Mouse (Mus musculus): Measurements from ENCODE around the gene Spata45.
A peak's percentile ranks its signal among the peaks of the same experiment; 100 is the strongest.

Spata45 gene

DNA sequence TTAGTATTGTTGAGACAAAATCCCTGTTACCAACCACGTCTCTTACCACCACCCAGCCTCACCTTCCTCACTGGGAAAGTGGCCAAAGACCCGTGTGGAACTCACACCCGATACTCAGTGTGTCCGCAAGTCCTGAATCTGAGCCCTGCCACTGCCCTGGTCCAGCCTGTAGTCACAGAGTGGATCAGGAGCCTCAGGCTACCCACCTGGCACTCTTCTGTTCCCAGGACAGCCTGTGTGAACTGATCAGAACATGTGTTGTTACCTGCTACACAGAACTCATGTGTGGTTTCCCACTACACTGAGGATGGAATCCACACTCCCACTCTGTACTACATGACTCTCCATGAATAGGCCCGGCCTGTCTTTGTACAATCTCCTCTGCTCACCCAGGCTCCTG, 5.7 kb downstream of the Spata45 start:
- no peak for DNase-seq (ENCODE audit: extremely low spot score)

DNA sequence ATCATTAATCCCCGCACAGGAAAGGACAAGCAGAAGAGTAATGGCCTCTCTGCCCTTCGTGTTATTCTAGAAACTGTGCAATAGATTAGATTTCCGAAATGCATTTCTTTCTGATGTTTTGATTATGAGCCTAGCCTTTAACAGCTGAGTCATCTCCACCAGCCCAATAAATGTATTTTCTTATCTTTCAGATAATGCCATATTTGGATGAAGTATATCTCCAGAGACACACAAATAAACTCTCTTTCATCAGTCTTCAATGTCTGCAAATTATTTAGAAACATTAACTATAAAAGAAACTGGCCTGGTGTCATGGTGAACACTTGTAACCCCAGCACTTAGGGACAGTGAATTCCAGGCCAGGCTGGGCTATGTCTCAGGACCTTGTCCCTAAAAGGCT, 6.2 kb downstream of the Spata45 start:
- DNase-seq (ENCODE audit: extremely low spot score), result no peak

DNA sequence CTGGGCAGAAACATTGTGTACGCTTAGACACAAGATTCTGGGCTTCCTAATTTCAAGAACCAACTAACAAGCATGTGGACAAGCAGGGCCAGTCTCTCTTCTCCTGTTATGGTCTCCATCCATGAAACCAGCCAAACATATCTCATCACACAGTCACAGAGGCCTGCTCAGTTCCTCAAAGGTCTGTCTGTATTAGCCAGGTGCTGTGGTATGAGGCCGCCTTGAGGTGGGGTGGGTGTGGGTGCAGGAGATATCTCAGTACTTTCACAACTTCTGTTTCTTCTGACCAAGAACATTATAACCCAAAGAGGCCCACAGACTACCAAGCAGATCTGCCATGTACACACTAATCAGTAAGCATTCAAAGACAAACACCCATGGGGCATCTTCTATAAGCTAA, 8.8 kb downstream of the Spata45 start:
- DNase-seq (ENCODE audit: extremely low spot score), result no peak

DNA sequence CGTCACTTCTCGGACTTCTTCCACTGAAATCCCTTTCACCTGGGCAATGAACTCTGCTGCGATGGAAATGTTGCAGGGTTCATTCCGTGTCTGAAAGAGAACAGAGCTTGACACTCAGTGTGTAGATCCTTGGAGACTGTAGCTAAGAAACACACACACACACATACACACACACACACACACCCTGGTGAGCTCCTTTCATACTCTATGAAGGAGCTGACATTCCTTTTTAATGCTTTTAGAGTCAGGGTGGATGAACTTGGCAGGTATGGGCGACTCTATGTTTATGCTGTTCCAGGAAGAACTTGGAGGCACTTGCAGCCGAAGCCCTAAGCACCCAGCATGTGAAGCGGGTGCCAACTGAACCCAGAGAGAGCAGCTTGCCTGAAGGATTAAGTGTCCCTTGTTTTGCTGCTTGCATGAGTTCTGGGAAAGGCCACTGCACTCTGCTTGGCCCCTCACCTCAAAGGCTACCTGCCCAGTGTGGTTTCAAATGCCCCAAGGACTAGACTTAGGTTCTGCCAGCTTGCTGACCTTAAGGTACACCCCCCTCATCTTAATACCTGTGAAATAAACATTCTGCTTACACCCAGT, 9.9 kb downstream of the Spata45 start:
- no peak for DNase-seq (ENCODE audit: extremely low spot score)

DNA sequence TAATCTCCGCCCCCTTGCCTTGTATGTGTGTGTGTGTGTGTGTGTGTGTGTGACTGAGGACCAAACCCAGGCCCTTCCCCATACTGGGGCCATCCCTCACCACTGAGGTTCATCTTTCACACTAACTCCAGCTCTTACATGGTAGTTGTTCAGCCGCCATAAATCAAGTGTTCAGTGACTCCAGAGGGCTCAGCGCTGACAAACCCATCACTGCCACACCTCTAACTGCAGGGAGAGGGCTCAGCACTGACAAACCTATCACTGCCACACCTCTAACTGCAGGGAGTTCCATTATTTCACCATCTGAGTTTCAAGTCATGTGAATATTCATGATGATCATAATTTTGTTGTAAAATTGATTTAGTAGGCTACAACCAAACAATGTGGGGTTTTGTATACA, 17.1 kb downstream of the Spata45 start:
- DNase-seq (ENCODE audit: extremely low spot score), result no peak

DNA sequence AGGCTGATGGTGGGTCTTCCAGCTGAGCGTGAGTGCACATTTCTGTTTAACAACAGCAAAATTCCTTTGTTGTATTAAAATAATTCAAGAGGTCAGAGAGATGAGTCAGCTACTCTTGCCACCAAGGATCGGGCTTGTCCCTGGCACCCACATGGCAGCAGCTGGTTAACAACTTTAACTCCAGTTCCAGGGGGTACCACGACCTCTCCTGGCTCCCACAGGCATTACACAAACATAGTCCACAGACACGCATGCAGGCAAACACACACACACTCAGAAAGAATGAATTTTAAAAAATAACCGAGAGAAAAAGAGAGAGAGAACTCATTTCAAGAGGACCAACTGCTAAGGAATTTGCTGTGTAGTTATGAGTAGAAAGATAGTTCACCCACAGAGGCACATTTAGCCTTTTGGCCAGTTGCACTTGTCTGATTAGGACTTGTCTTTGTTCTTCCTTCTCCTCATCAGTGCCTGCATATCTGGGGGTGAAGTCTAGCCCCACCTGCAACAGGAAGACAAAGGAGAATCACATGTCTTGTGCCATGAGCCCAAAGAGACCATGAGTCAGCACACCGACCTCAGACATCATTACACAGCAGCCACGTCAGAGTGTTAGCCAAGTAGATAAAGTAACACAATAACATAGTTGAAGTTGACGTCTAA, 18.6 kb downstream of the Spata45 start:
- no peak for DNase-seq (ENCODE audit: extremely low spot score)

DNA sequence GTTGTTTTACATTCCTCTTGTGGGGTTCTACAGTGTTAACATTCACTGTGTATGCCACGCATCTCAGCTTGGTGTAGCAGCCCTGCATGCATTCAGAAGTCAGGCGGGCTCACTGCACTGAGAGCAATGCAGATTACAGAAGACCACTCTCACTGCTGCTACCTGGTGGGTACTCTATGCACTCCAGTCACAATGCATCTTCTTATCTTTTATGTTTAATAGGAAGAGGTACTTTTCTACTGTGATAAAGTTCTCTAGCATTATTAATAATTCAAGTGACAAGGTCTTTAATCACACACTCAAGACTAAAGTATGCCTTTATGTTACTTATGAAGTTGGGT, 19.1 kb downstream of the Spata45 start:
- DNase-seq (ENCODE audit: extremely low spot score), result no peak

DNA sequence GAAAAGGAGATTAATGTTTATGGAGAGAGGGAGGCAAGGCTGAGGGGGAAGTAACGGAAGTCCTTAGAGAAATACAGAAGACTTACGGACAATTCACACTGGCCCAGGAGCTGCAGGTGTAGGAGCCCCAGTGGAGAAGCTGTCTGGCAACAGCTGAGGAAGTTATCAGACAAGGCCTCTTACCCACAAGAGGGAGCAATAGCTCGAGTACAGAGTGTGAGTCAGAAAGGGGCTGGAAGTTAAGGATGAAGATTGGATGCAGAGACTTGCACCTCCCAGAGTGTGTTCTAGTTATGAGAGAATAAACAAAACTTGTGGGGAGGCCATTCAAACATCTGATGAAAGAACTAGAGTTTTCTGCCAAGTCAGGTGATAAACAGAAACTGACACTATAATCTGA, 21.0 kb downstream of the Spata45 start:
- no peak for DNase-seq (ENCODE audit: extremely low spot score)

GRCm38 (mm10) chr1:191062241-191062780, 25.9 kb downstream of the Spata45 start:
- no peak for DNase-seq (ENCODE audit: extremely low spot score)

DNA sequence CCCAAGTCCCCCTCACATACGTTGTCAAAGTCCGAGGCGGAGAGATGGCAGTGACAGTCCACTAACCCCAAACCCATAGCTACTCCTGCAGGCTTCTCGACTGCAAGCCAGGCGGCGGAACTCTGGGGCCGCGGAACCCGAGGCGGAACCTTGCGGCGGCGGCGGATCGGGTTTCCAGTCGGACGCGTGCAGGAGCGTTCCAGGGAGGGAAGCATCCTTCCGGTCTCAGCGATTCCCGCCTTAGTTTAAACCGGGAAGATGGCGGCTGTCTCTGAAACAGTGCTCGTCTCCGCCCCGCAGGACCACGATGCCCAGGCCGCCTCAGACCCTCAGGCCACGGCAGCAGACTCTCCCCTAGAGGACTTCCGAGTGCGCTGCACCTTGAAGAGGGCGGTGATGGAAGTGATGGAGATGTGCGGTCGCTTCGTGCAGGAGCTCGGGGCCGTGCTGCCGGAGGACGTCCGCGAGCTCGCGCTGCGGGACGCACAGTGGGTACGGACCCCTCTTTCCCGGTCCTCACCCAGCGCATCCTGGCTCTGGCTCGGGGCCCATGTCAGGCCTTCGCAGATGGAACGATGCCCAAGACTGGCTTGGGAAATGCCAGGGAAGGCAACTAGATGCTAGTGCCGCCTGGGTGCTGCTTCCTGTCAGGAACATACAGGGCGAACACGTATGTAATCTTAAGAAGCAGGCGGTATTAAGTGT, 26.5 kb downstream of the Spata45 start, which contains the start of the genes Tatdn3 and Nsl1:
TSS of gene Tatdn3 (minus strand) at position 152 of the 705 bp plus-strand sequence.
TSS of gene Nsl1 (plus strand) at position 232 of the 705 bp plus-strand sequence.
- peak; percentile 93 for DNase-seq (ENCODE audit: extremely low spot score)

- DNase-seq (ENCODE audit: extremely low spot score), result no peak
Measured at GRCm38 (mm10) chr1:191063700-191064099, 27.3 kb downstream of the Spata45 start.

DNA sequence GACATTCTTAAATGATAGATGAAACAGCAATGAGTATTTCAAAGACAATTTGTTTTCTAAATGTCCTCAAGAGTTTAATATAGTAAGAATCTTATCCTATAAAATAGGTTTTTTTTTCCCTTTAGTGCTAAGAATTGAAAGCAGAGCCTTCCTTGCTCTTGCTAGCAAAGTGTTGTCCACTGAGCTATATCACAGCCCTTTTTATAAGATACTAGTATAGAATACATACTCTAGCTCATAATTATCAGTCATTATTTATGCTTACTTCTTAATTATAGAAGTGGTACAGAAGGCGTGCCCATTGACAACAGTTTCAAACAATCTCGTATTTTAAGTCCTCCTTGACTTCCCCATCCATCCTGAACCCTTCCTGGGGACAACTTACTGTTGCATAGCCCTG, 28.1 kb downstream of the Spata45 start:
- no peak for DNase-seq (ENCODE audit: extremely low spot score)

DNA sequence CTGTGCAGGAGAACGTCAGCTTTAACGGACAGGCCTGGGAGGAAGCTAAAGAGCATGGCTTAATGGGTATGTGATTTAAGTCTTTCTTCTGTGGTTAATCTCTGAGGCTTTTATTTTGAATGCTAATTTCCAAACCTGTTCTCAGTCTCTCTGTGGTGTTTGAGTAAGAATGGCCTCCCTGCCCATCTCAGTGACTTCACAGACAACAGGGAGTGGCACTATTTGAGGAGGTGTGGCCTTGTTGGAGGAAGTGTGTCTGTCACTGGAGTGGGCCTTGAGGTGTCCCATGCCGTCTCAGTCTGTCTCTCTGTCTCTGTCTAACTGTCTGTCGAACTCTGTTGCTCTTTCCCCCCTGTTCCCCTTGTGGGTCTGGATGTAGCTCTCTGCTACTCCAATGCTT, 28.7 kb downstream of the Spata45 start:
- DNase-seq (ENCODE audit: extremely low spot score), result no peak

DNA sequence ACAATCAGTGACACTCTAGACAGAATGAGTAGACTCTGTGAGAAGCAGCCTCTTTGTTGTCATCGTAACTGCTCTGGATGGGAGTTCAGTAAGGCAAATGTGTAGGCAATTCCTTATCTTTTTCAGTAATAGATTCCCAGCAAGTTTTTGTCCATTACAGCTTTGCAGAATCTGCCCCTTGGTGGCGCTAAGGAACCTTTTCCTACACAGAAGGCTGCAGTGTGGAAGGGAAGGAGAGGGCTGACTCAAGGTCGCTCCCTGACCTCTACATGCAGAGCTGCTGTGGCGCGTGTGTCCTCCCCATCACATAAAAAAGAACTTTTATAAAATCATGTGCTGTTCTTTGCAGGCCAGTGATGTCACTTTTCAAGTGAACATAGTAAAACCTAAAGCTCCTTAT, 31.9 kb downstream of the Spata45 start:
- DNase-seq (ENCODE audit: extremely low spot score), result no peak

DNA sequence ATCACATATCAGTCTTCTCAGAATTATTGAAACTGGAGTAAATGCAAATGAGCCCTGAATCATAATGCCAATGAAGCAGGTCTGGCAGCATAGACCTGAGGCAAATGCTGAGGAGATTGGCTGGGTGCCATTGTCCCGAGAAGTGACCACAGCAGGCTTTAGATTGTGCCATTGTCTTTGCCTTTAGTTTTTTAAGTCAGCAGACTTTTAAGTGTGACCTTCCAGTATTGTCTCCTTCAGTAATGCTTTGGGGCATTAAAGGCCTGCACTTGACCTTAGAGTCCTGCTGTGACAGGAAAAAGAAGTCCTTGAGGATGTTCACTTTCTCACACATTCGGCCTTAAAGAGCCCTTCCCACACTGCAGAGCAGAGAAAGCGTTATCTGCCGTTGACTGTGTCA, 33.8 kb downstream of the Spata45 start:
- DNase-seq (ENCODE audit: extremely low spot score), result no peak

DNA sequence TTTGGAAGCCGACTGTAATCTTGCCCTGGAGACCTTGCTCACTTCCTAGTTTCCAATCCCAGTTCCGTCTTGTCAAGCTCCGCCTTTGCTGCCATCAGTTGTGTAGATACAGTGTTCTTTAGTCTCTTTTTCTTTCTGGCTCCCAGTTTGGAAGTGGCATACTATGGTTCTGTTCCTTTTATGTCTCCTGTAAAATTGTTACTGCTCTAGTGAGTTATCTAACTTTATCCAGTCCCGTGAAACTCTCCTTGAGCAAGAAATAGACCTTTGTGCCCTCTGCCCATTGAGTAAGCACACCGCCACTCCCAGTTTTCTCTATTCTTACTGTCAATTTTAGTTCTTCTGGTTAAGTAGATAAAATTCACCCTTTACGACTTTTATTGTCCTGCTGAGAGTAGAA, 35.2 kb downstream of the Spata45 start:
- DNase-seq (ENCODE audit: extremely low spot score), result no peak

DNA sequence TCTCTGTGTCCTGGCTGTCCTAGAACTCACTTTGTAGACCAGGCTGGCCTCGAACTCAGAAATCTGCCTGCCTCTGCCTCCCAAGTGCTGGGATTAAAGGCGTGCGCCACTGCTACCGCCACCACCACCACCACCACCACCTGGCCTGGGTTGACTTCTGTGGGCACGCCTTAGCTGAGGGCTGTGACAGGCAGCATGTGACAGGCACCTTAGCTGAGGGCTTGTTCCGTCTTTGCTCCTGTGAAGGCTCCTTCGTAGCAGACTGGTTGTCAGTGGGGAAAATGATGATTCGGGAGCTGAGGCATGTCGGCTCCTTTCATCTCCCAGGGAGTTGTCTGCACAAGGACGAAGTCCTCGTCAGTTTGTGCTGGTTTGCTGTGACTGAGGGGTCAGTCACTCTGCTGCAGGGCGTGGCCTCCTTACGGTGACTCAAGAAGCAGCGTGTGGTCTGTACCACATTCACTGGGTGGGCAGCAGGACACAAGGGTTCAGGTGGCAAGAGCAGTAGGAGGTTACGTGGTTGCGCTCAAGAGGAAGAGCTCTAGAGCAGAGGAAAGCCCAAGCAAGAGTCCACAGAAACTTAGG, 36.0 kb downstream of the Spata45 start:
- no peak for DNase-seq (ENCODE audit: extremely low spot score)

DNA sequence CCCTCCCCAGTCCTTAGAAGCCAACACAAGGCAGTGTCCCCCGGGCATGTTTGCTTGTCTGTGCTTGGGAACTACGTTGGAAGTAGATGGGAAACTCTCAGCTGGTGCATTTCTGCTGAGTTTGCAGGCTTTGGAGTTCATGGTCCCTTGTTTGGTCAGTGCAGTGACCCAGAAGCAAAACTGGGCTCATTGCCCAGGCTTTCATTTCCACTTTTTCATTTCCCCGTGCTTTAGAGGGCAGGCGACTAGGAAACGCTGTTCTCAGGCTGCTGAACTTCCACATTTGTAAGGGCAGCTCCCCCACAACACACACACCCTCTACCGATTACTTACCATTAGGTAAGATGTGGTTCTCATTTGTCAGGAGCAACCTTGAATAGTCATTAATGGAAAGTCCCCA, 36.6 kb downstream of the Spata45 start:
- DNase-seq (ENCODE audit: extremely low spot score), result no peak

DNA sequence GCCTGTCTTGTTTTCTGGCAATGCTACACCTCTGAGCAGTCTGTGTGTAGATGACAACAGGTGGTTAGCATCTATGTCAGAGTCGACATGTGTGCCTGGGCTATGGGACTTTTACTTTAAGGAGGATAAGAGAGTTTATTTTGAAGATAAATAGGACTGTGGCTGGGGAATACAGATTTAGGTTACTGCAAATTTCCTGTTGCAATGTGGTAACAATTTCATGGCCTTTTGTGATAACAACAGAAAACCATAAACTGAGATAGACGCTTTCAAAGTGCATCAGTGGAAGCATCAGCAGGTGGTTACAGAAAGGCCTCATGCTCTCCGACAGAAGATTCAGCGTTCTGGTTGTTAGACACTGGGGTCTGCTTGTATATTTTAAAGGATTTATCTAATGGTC, 37.0 kb downstream of the Spata45 start:
- DNase-seq (ENCODE audit: extremely low spot score), result no peak

DNA sequence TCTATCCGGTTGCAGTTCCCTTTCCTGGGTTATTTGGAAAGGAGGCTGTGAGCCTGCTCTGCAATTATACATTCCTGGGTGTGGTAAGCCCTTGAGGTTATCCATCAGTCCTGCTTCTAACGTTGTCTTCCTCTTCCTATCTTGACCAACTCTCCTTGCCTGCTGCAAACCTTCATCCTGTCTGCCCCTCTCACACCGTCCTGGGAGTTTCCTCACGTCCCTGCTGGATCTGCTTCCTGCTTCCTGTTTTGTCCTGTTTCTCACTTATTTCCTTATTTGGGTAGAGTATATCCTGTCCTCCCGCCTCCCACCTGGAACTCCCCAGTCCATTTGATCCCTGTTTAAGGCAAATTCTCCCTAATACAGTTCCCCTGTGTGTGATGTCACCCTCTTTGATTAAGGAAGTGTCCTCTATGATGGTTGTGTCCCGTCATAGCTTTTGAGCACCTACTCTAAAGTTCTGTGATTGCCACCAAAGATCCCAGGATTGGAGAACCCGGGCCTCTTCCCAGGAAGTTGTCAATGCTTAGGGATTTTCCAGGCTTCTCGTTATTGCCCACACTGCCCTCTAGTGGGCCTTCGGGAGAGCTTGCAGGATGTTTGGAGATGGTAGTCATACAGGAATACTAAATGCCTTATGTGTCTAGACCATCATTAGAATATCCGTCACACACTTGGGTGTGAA, 38.9 kb downstream of the Spata45 start:
- peak; percentile 29 for DNase-seq (ENCODE audit: extremely low spot score)

- DNase-seq (ENCODE audit: extremely low spot score), result no peak
Measured at GRCm38 (mm10) chr1:191083230-191083629, 46.8 kb downstream of the Spata45 start.

- peak; percentile 56 for DNase-seq (ENCODE audit: extremely low spot score)
Measured at GRCm38 (mm10) chr1:191084951-191085559, 48.6 kb downstream of the Spata45 start.

Data from embryo, embryonic 9.5 days (tissue).